Mouse (Mus musculus) stomach, embryonic 15.5 days (tissue): Measurements from ENCODE around the gene Gpsm3. TPM values are rescaled to one million over a fixed set of nuclear protein-coding genes. Genes with fewer than 3 reads are reported as not detected.

ENCODE experiments used
- ATAC-seq: fragments of 200-750 bp; cut with Nextera tagmentation; 2 replicates; pipeline ENCODE4 v1.8.0; 2017; ENCODE audit warnings: low read depth, moderate number of reproducible peaks, moderate TSS enrichment; ENCODE audit not compliant: insufficient read depth, low FRiP score
- H3K27ac ChIP-seq: fragments of 300-500 bp; sonication (generic); 2 replicates; pipeline ENCODE4 v1.5.1; 2015; ENCODE audit warnings: mild to moderate bottlenecking, inconsistent platforms
- H3K27me3 ChIP-seq: fragments of 300-500 bp; sonication (generic); replicated peaks from 2 replicates; pipeline ENCODE4 v1.6.1; 2015; ENCODE audit warnings: inconsistent platforms
- H3K36me3 ChIP-seq: fragments of 300-500 bp; sonication (generic); 2 replicates; pipeline ENCODE4 v1.6.1; 2015; ENCODE audit warnings: inconsistent platforms
- H3K4me1 ChIP-seq: fragments of 300-500 bp; sonication (generic); 2 replicates; pipeline ENCODE4 v1.6.1; 2015; ENCODE audit warnings: inconsistent platforms
- H3K4me2 ChIP-seq: fragments of 300-500 bp; sonication (generic); 2 replicates; pipeline ENCODE4 v1.6.1; 2015; ENCODE audit warnings: mild to moderate bottlenecking, inconsistent platforms
- H3K4me3 ChIP-seq: fragments of 300-500 bp; sonication (generic); replicated peaks from 2 replicates; pipeline ENCODE4 v1.5.1; 2015; ENCODE audit warnings: inconsistent platforms
- H3K9ac ChIP-seq: fragments of 300-500 bp; sonication (generic); 2 replicates; pipeline ENCODE4 v1.6.1; 2015; ENCODE audit warnings: inconsistent platforms
- H3K9me3 ChIP-seq: fragments of 300-500 bp; sonication (generic); 2 replicates; pipeline ENCODE4 v1.6.1; 2016; ENCODE audit warnings: inconsistent platforms
- WGBS: fragments of 180-500 bp; shearing (Covaris S2); methylation state at CpG from one replicate; pipeline ENCODE4 v1.1.7; 2015; 5-methylcytosine and 5-hydroxymethylcytosine counted together
- polyA plus RNA-seq: library from polyadenylated mRNA; unstranded; fragments of >200 nt; fragmentation: Nextera tagmentation; extraction: Ambion mirVana; gene quantifications from 2 replicates; pipeline ENCODE4 v1.2.1, GENCODE M21; 2015

Gpsm3 gene
- polyA plus RNA-seq, 1 experiment from 2014 or later: 11.9 TPM

DNA sequence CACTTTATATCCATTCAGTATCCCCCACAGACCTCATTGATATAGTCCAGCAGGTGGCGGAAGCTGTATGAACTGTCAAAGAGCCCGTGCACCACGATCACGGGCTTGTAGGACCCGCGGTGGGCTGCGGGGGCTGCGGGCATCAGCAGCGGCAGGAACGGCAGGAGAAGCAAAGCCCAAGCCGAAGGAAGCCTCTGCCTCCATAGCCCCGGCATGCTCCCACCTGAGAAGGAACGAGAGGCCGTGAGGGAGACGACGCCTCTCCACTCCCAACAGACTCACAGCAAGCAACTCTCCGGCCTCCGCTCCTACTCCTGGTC lies 37.1 kb downstream of the Gpsm3 start:
- Histone ChIP-seq H3K9ac (peak overlapping the region; percentile 65), H3K27ac (peak overlapping the region; percentile 95), H3K4me3 (peak overlapping the region; percentile 77), H3K36me3 (peaks cover 10% of the 10 kb centered on the region), H3K4me1 (peaks cover 43% of the 10 kb centered on the region), H3K27me3 (peaks cover 22% of the 10 kb centered on the region), H3K4me2 (peak overlapping the region; percentile 96), H3K9me3 (no peaks in the 10 kb centered on the region)
- no peak for ATAC-seq
- WGBS: 0% methylated on average over 18 of the region's 18 CpGs

DNA sequence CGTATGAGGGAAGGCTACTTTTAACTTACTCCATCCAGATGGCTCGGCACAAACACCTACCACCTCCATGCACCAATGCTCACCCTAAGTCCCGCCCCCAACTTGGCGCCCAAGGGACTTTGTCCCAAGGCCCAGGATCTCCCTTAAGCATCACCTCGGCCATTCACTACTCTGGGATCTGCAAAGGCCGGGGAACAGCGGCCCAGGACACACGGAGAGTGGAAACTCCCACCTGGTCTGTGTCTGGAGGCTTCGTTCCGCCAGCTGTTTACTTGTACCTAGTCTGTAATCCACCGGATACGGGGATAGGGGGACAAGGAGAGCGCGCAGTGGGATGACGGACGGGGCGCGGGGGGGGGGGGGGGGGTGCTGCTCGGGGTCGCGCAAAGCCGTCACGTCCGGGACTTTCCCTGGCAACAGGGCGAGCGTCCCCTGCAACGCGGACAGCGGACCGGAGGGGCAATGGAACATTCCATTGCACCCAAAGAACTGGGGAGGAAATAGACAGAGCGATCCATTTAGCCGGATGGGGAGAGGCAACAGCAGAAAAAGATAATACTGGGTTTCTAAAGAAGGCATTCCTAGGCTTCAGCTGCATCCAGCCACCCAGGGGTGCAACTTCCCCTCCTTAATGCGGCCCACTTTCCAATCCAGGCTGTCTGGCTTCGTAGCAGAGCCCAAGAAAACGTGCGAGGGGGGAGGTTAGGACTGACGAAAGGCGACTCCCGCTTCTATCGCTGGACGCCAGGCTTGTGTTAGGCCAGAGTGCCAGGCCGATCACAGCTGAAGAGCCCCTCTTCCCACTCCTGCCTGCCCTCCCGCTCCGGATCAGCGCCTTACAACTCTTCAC lies 37.7 kb downstream of the Gpsm3 start:
- ATAC-seq: peak; percentile 82
- peaks cover 26% of the 10 kb centered on the region for H3K27me3 ChIP-seq
- peak overlapping the region; percentile 95 for H3K27ac ChIP-seq
- WGBS: 1% methylated on average over 39 of the region's 45 CpGs
- no peaks in the 10 kb centered on the region for H3K9me3 ChIP-seq
- peak overlapping the region; percentile 65 for H3K9ac ChIP-seq
- H3K4me1 ChIP-seq: peaks cover 49% of the 10 kb centered on the region
- peak overlapping the region; percentile 77 for H3K4me3 ChIP-seq
- H3K4me2 ChIP-seq: peak overlapping the region; percentile 96
- H3K36me3 ChIP-seq: peaks cover 6% of the 10 kb centered on the region; the same call in 1 of the 2 replicates

DNA sequence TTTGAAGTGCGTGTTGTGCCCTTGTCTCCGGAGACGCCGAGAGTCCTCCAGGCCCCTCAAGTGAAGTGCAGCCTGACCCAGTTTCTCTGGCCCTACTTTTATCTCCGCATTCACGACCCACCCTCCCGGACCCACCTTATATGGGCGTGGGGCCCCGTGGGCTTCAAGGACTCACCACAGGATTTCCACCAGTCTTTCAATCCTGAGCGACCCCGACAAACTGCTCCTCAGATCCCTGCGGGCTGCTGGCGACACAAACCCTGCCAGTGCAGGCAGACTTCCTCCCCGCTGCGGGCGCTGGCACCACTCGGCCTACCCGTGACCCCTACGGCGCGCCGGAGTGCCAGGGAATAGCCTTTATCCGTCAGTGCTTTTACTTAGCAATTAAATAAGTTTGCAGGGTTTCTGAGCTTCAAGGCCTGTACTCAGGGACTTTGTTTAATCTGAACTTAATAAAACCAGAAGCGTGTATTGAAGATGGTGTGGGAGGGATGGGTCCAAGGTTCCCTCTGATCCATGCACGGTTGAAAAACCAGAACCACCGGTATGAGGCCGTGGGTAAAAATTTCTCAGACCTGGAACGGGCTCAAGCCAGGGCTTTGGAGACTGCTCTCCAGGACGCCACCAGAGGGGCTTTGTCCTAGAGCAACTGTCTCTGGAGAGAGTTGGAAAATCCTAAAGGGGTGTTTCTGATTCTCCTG lies 38.5 kb downstream of the Gpsm3 start, which contains the start of gene Ppt2:
Gene Ppt2 (minus strand): TSS at position 568 of the 701 bp plus-strand sequence.
- no peak for ATAC-seq
- peaks cover 50% of the 10 kb centered on the region for H3K4me1 ChIP-seq
- H3K9me3 ChIP-seq: no peaks in the 10 kb centered on the region

DNA sequence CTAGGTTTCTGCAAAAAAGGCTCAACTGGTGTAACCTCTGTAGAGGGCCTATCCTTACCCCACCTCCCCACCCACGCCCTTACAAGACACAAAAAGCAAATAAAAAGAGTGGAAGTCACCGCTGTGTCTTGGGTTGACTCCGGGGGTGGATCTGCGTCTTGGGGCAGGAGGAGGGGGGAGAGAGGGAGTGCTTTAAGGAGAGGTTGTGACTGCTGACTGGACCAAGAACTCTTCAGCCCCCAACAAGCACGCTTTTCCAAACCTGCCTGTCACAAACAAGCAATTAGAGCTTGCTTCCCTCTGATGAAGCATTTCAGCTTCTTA lies 39.0 kb downstream of the Gpsm3 start:
- H3K4me1 ChIP-seq: peaks cover 50% of the 10 kb centered on the region
- no peak for ATAC-seq
- 30% methylated on average over 5 of the region's 5 CpGs for WGBS
- peaks cover 26% of the 10 kb centered on the region for H3K27me3 ChIP-seq
- H3K36me3 ChIP-seq: 0 out of 2 replicates have a peak, but pooled peaks cover 2% of the 10 kb centered on the region
- H3K4me3 ChIP-seq: peak overlapping the region; percentile 77
- H3K9me3 ChIP-seq: no peaks in the 10 kb centered on the region
- peak overlapping the region; percentile 96 for H3K4me2 ChIP-seq
- peak overlapping the region; percentile 95 for H3K27ac ChIP-seq
- no peak overlapping the region for H3K9ac ChIP-seq

More for the DNA sequence above, 38.5 kb downstream of the Gpsm3 start, which contains the start of gene Ppt2:
- peak within 1 kb of the TSS; percentile 77 for H3K4me3 ChIP-seq
- peak within 1 kb of the TSS; percentile 96 for H3K4me2 ChIP-seq
- H3K27ac ChIP-seq: peak within 1 kb of the TSS; percentile 95
- peak within 1 kb of the TSS; percentile 62 for H3K9ac ChIP-seq
- peaks cover 26% of the 10 kb centered on the region for H3K27me3 ChIP-seq
- 0 out of 2 replicates have a peak, but pooled peaks cover 2% of the 10 kb centered on the region for H3K36me3 ChIP-seq
- 4% methylated on average over 29 of the region's 29 CpGs for WGBS

GRCm38 (mm10) chr17:34629221-34629751 lies 39.7 kb downstream of the Gpsm3 start, which contains the start of gene Prrt1:
Gene Prrt1 (plus strand): TSS chr17:34629533.
- Histone ChIP-seq H3K4me2 (peak within 1 kb of the TSS; percentile 96), H3K9me3 (no peaks in the 10 kb centered on the region), H3K9ac (peak within 1 kb of the TSS; percentile 62; the same call in 1 of the 2 replicates), H3K4me1 (peaks cover 50% of the 10 kb centered on the region), H3K27me3 (peaks cover 26% of the 10 kb centered on the region), H3K27ac (peak within 1 kb of the TSS; percentile 95), H3K4me3 (peak within 1 kb of the TSS; percentile 77), H3K36me3 (0 out of 2 replicates have a peak, but pooled peaks cover 2% of the 10 kb centered on the region)
- WGBS: 11% methylated on average over 16 of the region's 16 CpGs
- ATAC-seq: no peak

- ATAC-seq: no peak
- Histone ChIP-seq H3K9ac (no peak overlapping the region), H3K27me3 (peaks cover 26% of the 10 kb centered on the region), H3K4me2 (peak overlapping the region; percentile 96), H3K9me3 (no peaks in the 10 kb centered on the region), H3K4me3 (peak overlapping the region; percentile 77), H3K36me3 (0 out of 2 replicates have a peak, but pooled peaks cover 2% of the 10 kb centered on the region), H3K27ac (no peak overlapping the region), H3K4me1 (peaks cover 50% of the 10 kb centered on the region)
- WGBS: 27% methylated on average over 12 of the region's 12 CpGs
These were observed 40.4 kb downstream of the Gpsm3 start for GRCm38 (mm10) chr17:34629796-34630603.

DNA sequence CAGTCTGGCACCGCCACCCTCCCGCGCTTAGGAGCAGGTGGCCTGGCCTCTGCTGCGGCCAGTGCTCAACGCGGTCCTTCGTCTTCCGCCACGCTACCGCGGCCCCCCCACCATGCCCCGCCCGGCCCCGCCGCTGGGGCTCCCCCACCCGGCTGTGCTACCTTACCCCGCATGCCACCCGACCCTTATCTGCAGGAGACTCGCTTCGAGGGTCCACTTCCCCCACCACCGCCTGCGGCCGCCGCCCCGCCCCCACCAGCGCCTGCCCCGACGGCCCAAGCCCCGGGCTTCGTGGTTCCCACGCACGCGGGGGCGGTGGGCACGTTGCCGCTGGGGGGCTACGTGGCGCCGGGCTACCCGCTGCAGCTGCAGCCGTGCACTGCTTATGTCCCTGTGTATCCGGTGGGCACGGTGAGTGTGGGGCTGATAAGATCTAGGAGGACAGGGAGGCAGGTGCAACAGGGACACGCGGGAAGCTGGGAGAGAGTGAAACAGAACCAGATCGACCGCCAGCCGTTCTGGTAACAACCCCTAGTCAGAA lies 41.2 kb downstream of the Gpsm3 start:
- H3K4me2 ChIP-seq: peak overlapping the region; percentile 84
- no peak for ATAC-seq
- H3K27ac ChIP-seq: no peak overlapping the region
- WGBS: 5% methylated on average over 46 of the region's 48 CpGs
- H3K9ac ChIP-seq: no peak overlapping the region
- H3K9me3 ChIP-seq: no peaks in the 10 kb centered on the region
- H3K4me3 ChIP-seq: peak overlapping the region; percentile 41
- peaks cover 26% of the 10 kb centered on the region for H3K27me3 ChIP-seq
- H3K4me1 ChIP-seq: peaks cover 50% of the 10 kb centered on the region
- H3K36me3 ChIP-seq: no peaks in the 10 kb centered on the region

- Histone ChIP-seq H3K4me3 (peak overlapping the region; percentile 41), H3K4me1 (peaks cover 41% of the 10 kb centered on the region), H3K27me3 (peaks cover 26% of the 10 kb centered on the region), H3K4me2 (peak overlapping the region; percentile 84), H3K9ac (no peak overlapping the region), H3K27ac (no peak overlapping the region), H3K36me3 (no peaks in the 10 kb centered on the region), H3K9me3 (no peaks in the 10 kb centered on the region)
- WGBS: 11% methylated on average over 12 of the region's 12 CpGs
- no peak for ATAC-seq
These were observed 42.0 kb downstream of the Gpsm3 start for GRCm38 (mm10) chr17:34631647-34632046.

GRCm38 (mm10) chr17:34632261-34632691 lies 42.7 kb downstream of the Gpsm3 start:
- WGBS: under 1% methylated on average over 26 of the region's 26 CpGs
- Histone ChIP-seq H3K4me2 (peak overlapping the region; percentile 84), H3K4me3 (peak overlapping the region; percentile 41), H3K4me1 (peaks cover 41% of the 10 kb centered on the region), H3K9ac (no peak overlapping the region), H3K27ac (peak overlapping the region; percentile 26), H3K27me3 (peaks cover 26% of the 10 kb centered on the region), H3K36me3 (no peaks in the 10 kb centered on the region), H3K9me3 (no peaks in the 10 kb centered on the region)
- peak; percentile 58 for ATAC-seq

- Histone ChIP-seq H3K4me3 (no peak overlapping the region), H3K9me3 (no peaks in the 10 kb centered on the region), H3K4me1 (peaks cover 23% of the 10 kb centered on the region), H3K4me2 (no peak overlapping the region), H3K27me3 (peaks cover 14% of the 10 kb centered on the region), H3K9ac (no peak overlapping the region), H3K27ac (no peak overlapping the region), H3K36me3 (no peaks in the 10 kb centered on the region)
- no peak for ATAC-seq
- 65% methylated on average over 2 of the region's 2 CpGs for WGBS
These were observed 46.1 kb downstream of the Gpsm3 start for GRCm38 (mm10) chr17:34635671-34636070.

DNA sequence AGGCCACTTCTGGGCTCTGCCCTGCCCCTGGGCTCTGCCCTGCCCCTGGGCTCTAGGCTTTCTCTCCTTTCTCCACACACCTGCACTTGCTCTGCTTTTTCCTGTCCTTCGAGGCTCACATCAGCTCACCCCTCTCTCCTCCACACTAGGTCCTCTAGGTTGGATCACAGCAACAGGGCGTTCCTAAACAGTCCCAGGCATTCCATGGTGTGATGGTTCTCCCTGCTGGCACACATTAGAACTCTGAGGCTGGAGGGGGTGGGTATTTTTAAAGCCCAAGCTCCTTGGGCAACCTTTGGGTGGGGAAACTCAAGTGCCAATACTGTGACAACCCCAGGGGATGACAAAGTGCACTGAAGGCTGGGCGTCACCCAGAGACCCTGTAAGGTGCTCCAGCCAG lies 47.9 kb downstream of the Gpsm3 start:
- Histone ChIP-seq H3K4me3 (no peak overlapping the region), H3K27ac (no peak overlapping the region), H3K4me2 (no peak overlapping the region), H3K9me3 (no peaks in the 10 kb centered on the region), H3K9ac (no peak overlapping the region), H3K36me3 (no peaks in the 10 kb centered on the region), H3K27me3 (no peaks in the 10 kb centered on the region), H3K4me1 (peaks cover 10% of the 10 kb centered on the region; the same call in 1 of the 2 replicates)
- 64% methylated on average over 3 of the region's 3 CpGs for WGBS
- ATAC-seq: no peak
